Comparison of ENCODE assay signal across 7 mouse cellular contexts in the genomic region with DNA sequence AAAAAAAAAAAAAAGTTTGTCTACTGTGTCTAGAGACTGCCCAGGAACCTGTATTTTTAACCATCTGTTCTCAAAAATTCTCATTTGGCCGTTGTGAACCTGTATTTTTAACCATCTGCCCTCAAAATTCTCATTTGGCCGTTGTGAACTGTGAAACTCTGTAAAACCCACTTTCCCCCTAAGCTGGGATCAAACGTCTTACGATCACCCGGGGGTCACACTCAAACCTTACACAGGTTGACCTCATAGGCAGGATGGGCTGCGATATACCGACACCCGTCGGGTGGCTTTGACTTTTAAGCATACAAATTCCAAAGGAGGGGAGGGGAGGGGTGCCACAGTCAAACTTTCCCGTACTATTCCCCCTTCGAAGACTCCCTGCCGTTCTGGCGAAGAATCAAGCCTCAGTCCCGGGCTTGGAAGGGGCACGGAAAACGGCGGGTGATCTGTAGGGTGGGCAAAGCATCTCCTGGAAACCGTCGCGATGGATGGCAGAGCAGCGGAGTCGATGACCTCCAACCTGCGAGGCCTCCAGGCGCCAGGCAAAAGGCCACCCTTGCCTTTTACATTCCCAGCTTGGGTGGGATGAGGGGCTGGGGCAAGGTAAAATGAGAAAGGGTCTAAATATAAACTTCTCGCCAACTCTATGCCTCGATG. TPM values are rescaled to one million over a fixed set of nuclear protein-coding genes. Genes with fewer than 3 reads are reported as not detected.
A peak's percentile ranks its signal among the peaks of the same experiment; 100 is the strongest.
DNase-seq lines count a peak whose midpoint lies in the region; ATAC-seq and TF ChIP-seq lines count a peak whose summit lies in the region.

No protein-coding gene starts in this region.

- peak overlapping the region; percentile 96 for H3K9ac ChIP-seq in heart, postnatal 0 days (replicated peaks; ENCODE audit: low read depth, low read length)
- peak overlapping the region; percentile 94 for H3K9ac ChIP-seq in liver, embryonic 15.5 days

- H3K4me1 ChIP-seq in heart, postnatal 0 days (ENCODE audit: control insufficient read depth, insufficient read depth), result peaks cover 49% of the 10 kb centered on the region
- peaks cover 87% of the 10 kb centered on the region for H3K4me1 ChIP-seq in liver, embryonic 15.5 days (replicated peaks)

- no peak for TF ChIP-seq EP300 in heart, postnatal 0 days (IDR thresholded peaks at IDR 0.05; ENCODE audit: low read depth)

- no peaks in the 10 kb centered on the region for H3K36me3 ChIP-seq in heart, postnatal 0 days (replicated peaks; ENCODE audit: control insufficient read depth, insufficient read depth, low read length)
- no peaks in the 10 kb centered on the region for H3K36me3 ChIP-seq in liver, embryonic 15.5 days (replicated peaks)

- no peaks in the 10 kb centered on the region for H3K27me3 ChIP-seq in heart, postnatal 0 days (ENCODE audit: control insufficient read depth, insufficient read depth, low read length)
- H3K27me3 ChIP-seq in liver, embryonic 15.5 days, result no peaks in the 10 kb centered on the region

- peak overlapping the region; percentile 90 for H3K4me3 ChIP-seq in heart, postnatal 0 days (ENCODE audit: low read depth, low read length)
- H3K4me3 ChIP-seq in liver, embryonic 15.5 days (replicated peaks), result peak overlapping the region; percentile 89

- DNase-seq in retina, postnatal 1 day, result peak; percentile 14
- no peak for DNase-seq in retina, embryonic 14.5 days (ENCODE audit: low spot score)
- peak; percentile 73 for DNase-seq in cerebellum, adult 9-10 months
- DNase-seq in heart, postnatal 0 days (ENCODE audit: low spot score), result no peak
- peak; percentile 34 to 37 for DNase-seq in thymus, postnatal 10 days (ENCODE audit: low spot score in 2 of 2)
- DNase-seq in right cerebral cortex, adult 2 months (ENCODE audit: low spot score in 2 of 2), result no peak

- no peak for ATAC-seq in heart, postnatal 0 days (ENCODE audit: insufficient read depth, low read depth)
- ATAC-seq in liver, embryonic 15.5 days (ENCODE audit: insufficient read depth), result no peak

- no peak for TF ChIP-seq CTCF in heart, postnatal 0 days (IDR thresholded peaks at IDR 0.05; ENCODE audit: low read depth)

- peak overlapping the region; percentile 96 for H3K4me2 ChIP-seq in heart, postnatal 0 days (ENCODE audit: low read depth, low read length)
- H3K4me2 ChIP-seq in liver, embryonic 15.5 days, result peak overlapping the region; percentile 99

- WGBS in heart, postnatal 0 days, result 2% methylated on average over 26 of the region's 26 CpGs
- under 1% methylated on average over 26 of the region's 26 CpGs for WGBS in liver, embryonic 15.5 days (ENCODE audit: insufficient replicate concordance)

- no peaks in the 10 kb centered on the region for H3K9me3 ChIP-seq in heart, postnatal 0 days (replicated peaks; ENCODE audit: control insufficient read depth, low read length)
- H3K9me3 ChIP-seq in liver, embryonic 15.5 days (replicated peaks), result no peaks in the 10 kb centered on the region

- H3K27ac ChIP-seq in heart, postnatal 0 days (ENCODE audit: low read depth), result peak overlapping the region; percentile 96
- peak overlapping the region; percentile 78 for H3K27ac ChIP-seq in liver, embryonic 15.5 days (replicated peaks)

RNA-seq across cellular contexts. Expression of a gene that starts 0.9 kb away (rescaled TPM):
- total RNA-seq in heart, postnatal 0 days (2014; rRNA removed; ENCODE audit: low replicate concordance), result 68.4 and 74.8 TPM in 2 replicates
- polyA plus RNA-seq in heart, postnatal 0 days (2015; fragmentation: Nextera tagmentation; extraction: Ambion mirVana), result 20.4 and 21.1 TPM in 2 replicates
- 23.7 and 29.6 TPM in 2 replicates for polyA plus RNA-seq in liver, embryonic 15.5 days (2015; fragmentation: Nextera tagmentation; extraction: Ambion mirVana)

RNA-seq across cellular contexts. Expression of a gene that starts 22.3 kb away (rescaled TPM):
- total RNA-seq in heart, postnatal 0 days (2014; rRNA removed; ENCODE audit: low replicate concordance), result 17.0 and 25.9 TPM in 2 replicates
- polyA plus RNA-seq in heart, postnatal 0 days (2015; fragmentation: Nextera tagmentation; extraction: Ambion mirVana), result 10.6 and 11.7 TPM in 2 replicates
- polyA plus RNA-seq in liver, embryonic 15.5 days (2015; fragmentation: Nextera tagmentation; extraction: Ambion mirVana), result 8.5 and 10.3 TPM in 2 replicates

RNA-seq across cellular contexts. Expression of a gene that starts 37.1 kb away (rescaled TPM):
- 0.39 and 4.1 TPM in 2 replicates for total RNA-seq in heart, postnatal 0 days (2014; rRNA removed; ENCODE audit: low replicate concordance)
- polyA plus RNA-seq in heart, postnatal 0 days (2015; fragmentation: Nextera tagmentation; extraction: Ambion mirVana), result 0.78 and 0.96 TPM in 2 replicates
- polyA plus RNA-seq in liver, embryonic 15.5 days (2015; fragmentation: Nextera tagmentation; extraction: Ambion mirVana), result 0.13 and 0.18 TPM in 2 replicates

RNA-seq across cellular contexts. Expression of a gene that starts 37.9 kb away (rescaled TPM):
- total RNA-seq in heart, postnatal 0 days (2014; rRNA removed; ENCODE audit: low replicate concordance), result 266 and 288 TPM in 2 replicates
- 208 and 211 TPM in 2 replicates for polyA plus RNA-seq in heart, postnatal 0 days (2015; fragmentation: Nextera tagmentation; extraction: Ambion mirVana)
- polyA plus RNA-seq in liver, embryonic 15.5 days (2015; fragmentation: Nextera tagmentation; extraction: Ambion mirVana), result 49.8 and 53.6 TPM in 2 replicates

RNA-seq across cellular contexts. Expression of a gene that starts 59.0 kb away (rescaled TPM):
- not detected in 2 replicates for total RNA-seq in heart, postnatal 0 days (2014; rRNA removed; ENCODE audit: low replicate concordance)
- 13.3 and 14.4 TPM in 2 replicates for polyA plus RNA-seq in heart, postnatal 0 days (2015; fragmentation: Nextera tagmentation; extraction: Ambion mirVana)
- polyA plus RNA-seq in liver, embryonic 15.5 days (2015; fragmentation: Nextera tagmentation; extraction: Ambion mirVana), result 7.9 and 11.4 TPM in 2 replicates

Comparison
In these comparisons a context has a peak if more than half of its experiments do, and no peak if none do; other contexts are left out.
1. DNase-seq: peak in retina, postnatal 1 day (single experiment), cerebellum, adult 9-10 months (single experiment) and thymus, postnatal 10 days (2 of 2); none in retina, embryonic 14.5 days (single experiment), heart, postnatal 0 days (single experiment) and right cerebral cortex, adult 2 months (0 of 2).